Mouse (Mus musculus): ENCODE results near the gene Sdc3. TPM values are rescaled to one million over a fixed set of nuclear protein-coding genes. Genes with fewer than 3 reads are reported as not detected.

Sdc3 gene
- polyA plus RNA-seq, 1 experiment = 73.1 TPM

DNA sequence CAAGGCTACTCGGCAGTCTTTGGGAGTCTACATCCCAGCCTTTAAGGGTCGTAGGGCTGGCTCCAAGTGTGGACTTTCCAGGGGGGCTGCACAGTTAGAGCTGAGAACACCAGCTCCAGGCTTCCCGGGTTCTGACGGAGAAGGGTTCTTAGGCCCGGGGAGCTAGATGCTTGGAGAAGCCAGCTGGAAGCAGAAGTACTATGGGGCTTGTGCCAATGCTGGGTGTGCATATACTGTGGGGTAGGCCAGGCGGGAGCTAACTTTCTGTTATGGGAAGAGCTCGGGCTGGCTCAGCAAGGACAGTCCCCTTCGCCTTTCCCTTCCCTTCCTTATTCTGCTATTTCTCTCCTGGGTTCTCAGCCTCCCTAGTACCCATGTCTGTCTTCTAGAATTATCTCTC lies 23.5 kb downstream of the Sdc3 start:
- Histone ChIP-seq H3K36me3 (ENCODE audit: control insufficient read depth, insufficient read depth, low read length) (no peaks in the 10 kb centered on the region), H3K27me3 (ENCODE audit: control insufficient read depth, insufficient read depth, low read length) (no peaks in the 10 kb centered on the region), H3K4me1 (ENCODE audit: control insufficient read depth, insufficient read depth, low read length) (peaks cover 5% of the 10 kb centered on the region), H3K4me3 (ENCODE audit: control insufficient read depth, low read depth, low read length) (no peak overlapping the region), H3K27ac (ENCODE audit: control insufficient read depth, insufficient read depth, low read depth, low read length) (no peak overlapping the region)
- TF ChIP-seq POLR2A (IDR thresholded peaks at IDR 0.05; ENCODE audit: control insufficient read depth, low read depth, low read length) (no peak), CTCF (IDR thresholded peaks at IDR 0.05; ENCODE audit: control insufficient read depth, insufficient read depth, insufficient replicate concordance, low read depth, low read length) (no peak)

DNA sequence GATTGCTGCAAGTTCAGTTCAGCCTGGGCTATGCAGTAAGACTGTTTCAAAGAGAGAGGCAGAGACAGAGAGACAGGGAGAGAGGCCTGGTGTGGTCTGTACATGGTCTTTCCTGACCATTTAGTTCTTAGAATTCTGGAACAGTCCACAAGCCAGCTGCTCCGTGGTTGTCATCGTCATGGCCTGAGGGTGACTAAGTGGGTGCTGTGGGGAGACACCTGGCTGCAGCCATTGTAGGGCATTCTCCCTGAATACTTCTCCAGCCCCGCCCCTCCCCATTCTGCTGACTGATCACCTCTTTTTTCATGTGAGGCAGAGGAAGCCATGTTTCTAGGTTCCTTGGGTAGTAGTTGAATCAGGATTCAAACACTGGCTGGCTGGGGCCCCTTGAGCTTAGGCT lies 27.5 kb downstream of the Sdc3 start:
- H3K27me3 ChIP-seq (ENCODE audit: control insufficient read depth, insufficient read depth, low read length) = no peaks in the 10 kb centered on the region
- H3K4me3 ChIP-seq (ENCODE audit: control insufficient read depth, low read depth, low read length) = no peak overlapping the region
- no peaks in the 10 kb centered on the region for H3K36me3 ChIP-seq (ENCODE audit: control insufficient read depth, insufficient read depth, low read length)
- TF ChIP-seq CTCF (IDR thresholded peaks at IDR 0.05; ENCODE audit: control insufficient read depth, insufficient read depth, insufficient replicate concordance, low read depth, low read length) (no peak), POLR2A (IDR thresholded peaks at IDR 0.05; ENCODE audit: control insufficient read depth, low read depth, low read length) (no peak)
- no peaks in the 10 kb centered on the region for H3K4me1 ChIP-seq (ENCODE audit: control insufficient read depth, insufficient read depth, low read length)
- no peak overlapping the region for H3K27ac ChIP-seq (ENCODE audit: control insufficient read depth, insufficient read depth, low read depth, low read length)

DNA sequence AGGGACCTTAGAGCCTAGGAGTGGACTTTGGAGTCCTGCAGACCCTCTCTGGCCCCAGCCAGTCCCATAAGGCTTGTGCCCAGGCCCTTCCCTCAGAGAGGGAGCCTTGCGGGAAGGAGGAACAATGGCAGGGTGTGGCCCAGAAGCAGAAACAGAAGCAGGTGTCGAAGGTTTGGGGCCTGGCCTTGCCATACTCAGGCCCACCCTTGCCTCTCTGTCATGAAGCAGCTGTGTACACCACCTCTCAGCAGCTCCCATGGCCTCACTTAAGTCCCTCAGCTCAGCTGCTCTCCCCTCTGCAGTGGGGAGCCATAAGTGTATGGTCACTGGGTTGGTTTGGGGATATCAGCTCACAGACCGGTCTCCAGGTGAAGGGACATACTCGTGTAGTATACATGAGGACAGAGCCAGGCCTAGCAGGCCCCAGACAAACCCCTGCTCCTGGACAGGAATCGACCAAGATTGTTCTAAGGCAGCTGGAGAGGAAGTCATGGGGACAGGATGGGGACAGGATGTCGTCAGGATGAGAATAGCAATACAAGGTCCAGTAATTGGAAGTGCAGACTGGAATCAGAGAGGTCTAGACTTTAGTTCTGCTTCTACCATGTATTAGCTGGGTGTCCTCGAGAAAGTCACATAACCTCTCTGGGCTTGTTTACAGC lies 28.4 kb downstream of the Sdc3 start:
- Histone ChIP-seq H3K27me3 (ENCODE audit: control insufficient read depth, insufficient read depth, low read length) (no peaks in the 10 kb centered on the region), H3K27ac (ENCODE audit: control insufficient read depth, insufficient read depth, low read depth, low read length) (no peak overlapping the region), H3K4me3 (ENCODE audit: control insufficient read depth, low read depth, low read length) (no peak overlapping the region), H3K4me1 (ENCODE audit: control insufficient read depth, insufficient read depth, low read length) (no peaks in the 10 kb centered on the region), H3K36me3 (ENCODE audit: control insufficient read depth, insufficient read depth, low read length) (no peaks in the 10 kb centered on the region)
- no peak for TF ChIP-seq POLR2A (IDR thresholded peaks at IDR 0.05; ENCODE audit: control insufficient read depth, low read depth, low read length)
- TF ChIP-seq CTCF (IDR thresholded peaks at IDR 0.05; ENCODE audit: control insufficient read depth, insufficient read depth, insufficient replicate concordance, low read depth, low read length) = no peak

DNA sequence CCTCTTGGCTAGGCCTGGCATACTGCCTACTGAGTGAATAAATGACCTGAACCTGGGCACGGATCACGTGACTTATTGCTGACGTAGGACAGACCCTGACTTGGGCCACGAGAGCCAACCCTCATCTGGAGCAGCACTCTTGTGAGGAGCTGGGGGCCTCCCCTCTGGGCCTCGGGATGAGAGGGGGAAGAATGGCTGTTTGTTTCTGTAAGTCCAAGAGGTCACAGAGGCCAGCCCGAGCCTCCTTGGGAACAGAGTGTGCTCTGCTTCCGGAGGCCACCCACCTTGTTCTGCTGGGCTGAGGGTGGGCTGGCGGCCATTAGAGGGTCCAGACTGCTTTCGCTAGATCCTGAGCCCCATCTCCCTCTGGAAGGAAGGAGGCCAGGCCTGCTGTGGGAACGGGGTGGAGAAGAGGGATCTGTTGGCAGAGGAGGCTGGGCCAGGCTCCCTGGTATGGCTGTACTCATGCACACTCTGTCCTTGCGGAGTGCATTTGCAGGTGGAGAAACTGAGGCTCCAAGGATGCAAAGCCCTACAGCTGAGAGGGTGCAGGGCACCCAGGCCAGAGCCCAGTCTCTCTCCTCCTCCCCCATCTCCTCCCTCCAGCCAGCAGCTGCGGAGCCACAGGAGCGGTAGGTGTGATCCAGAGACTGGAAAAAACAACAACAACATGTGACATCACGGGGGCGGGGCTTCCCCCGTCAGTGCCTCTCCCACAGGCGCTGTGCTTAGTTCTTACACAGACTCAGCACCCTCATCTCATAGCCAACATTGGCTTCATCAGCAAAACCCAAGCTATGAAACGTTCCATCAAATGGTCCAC lies 36.7 kb downstream of the Sdc3 start:
- Histone ChIP-seq H3K4me3 (ENCODE audit: control insufficient read depth, low read depth, low read length) (no peak overlapping the region), H3K27ac (ENCODE audit: control insufficient read depth, insufficient read depth, low read depth, low read length) (no peak overlapping the region)

DNA sequence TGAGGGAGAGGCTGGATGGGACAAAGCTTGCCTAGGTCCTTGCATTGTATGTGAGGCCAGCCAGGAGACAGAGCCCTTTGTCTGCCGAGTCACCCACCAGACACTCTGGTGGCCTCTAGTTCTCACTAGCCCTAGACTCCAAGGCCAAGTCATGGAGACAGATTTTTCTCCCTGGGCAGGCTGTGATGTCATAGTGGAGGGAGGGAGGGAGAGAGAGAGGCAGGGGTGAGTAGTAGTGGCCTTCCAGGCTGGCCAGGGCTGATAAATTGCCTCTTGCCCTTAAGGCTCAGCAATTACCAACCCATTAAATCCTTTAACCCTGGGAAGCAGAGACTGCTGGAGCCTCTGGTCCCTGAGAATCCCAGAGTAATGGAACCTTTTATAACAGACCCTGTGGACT lies 41.8 kb downstream of the Sdc3 start:
- Histone ChIP-seq H3K4me1 (ENCODE audit: control insufficient read depth, insufficient read depth, low read length) (peaks cover 4% of the 10 kb centered on the region), H3K27ac (ENCODE audit: control insufficient read depth, insufficient read depth, low read depth, low read length) (peak overlapping the region; percentile 1; the same call in 1 of the 2 replicates), H3K36me3 (ENCODE audit: control insufficient read depth, insufficient read depth, low read length) (no peaks in the 10 kb centered on the region), H3K27me3 (ENCODE audit: control insufficient read depth, insufficient read depth, low read length) (no peaks in the 10 kb centered on the region), H3K4me3 (ENCODE audit: control insufficient read depth, low read depth, low read length) (peak overlapping the region; percentile 59)
- peak; percentile 73 for TF ChIP-seq POLR2A (IDR thresholded peaks at IDR 0.05; ENCODE audit: control insufficient read depth, low read depth, low read length)
- TF ChIP-seq CTCF (IDR thresholded peaks at IDR 0.05; ENCODE audit: control insufficient read depth, insufficient read depth, insufficient replicate concordance, low read depth, low read length) = no peak

More for the DNA sequence above, 36.7 kb downstream of the Sdc3 start:
- TF ChIP-seq POLR2A (IDR thresholded peaks at IDR 0.05; ENCODE audit: control insufficient read depth, low read depth, low read length) = no peak
- TF ChIP-seq CTCF (IDR thresholded peaks at IDR 0.05; ENCODE audit: control insufficient read depth, insufficient read depth, insufficient replicate concordance, low read depth, low read length) = no peak
- no peaks in the 10 kb centered on the region for H3K36me3 ChIP-seq (ENCODE audit: control insufficient read depth, insufficient read depth, low read length)
- no peaks in the 10 kb centered on the region for H3K27me3 ChIP-seq (ENCODE audit: control insufficient read depth, insufficient read depth, low read length)
- no peaks in the 10 kb centered on the region; the same call in 1 of the 2 replicates for H3K4me1 ChIP-seq (ENCODE audit: control insufficient read depth, insufficient read depth, low read length)

DNA sequence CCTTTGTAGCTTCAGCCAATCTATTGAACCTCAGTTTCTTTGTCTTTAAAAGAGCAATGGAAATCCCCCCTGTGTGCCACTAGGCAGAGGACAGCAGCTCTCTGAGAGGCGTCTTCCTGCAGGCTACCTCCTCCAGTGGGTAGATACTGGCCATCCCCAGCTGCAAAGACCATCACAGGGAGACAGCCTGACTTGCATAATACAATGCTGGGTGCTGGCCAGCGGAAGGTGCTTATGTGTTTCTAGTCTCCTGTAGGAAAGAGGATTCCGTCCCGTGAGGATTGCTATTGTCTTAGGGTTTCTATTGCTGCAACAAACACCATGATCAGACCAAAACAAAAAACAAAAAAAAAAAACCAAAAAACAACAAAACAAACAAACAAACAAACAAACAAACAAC lies 43.2 kb downstream of the Sdc3 start:
- TF ChIP-seq POLR2A (IDR thresholded peaks at IDR 0.05; ENCODE audit: control insufficient read depth, low read depth, low read length) (no peak), CTCF (IDR thresholded peaks at IDR 0.05; ENCODE audit: control insufficient read depth, insufficient read depth, insufficient replicate concordance, low read depth, low read length) (no peak)
- H3K27ac ChIP-seq (ENCODE audit: control insufficient read depth, insufficient read depth, low read depth, low read length) = no peak overlapping the region
- no peaks in the 10 kb centered on the region for H3K36me3 ChIP-seq (ENCODE audit: control insufficient read depth, insufficient read depth, low read length)
- peaks cover 4% of the 10 kb centered on the region; the same call in 1 of the 2 replicates for H3K4me1 ChIP-seq (ENCODE audit: control insufficient read depth, insufficient read depth, low read length)
- H3K27me3 ChIP-seq (ENCODE audit: control insufficient read depth, insufficient read depth, low read length) = no peaks in the 10 kb centered on the region
- H3K4me3 ChIP-seq (ENCODE audit: control insufficient read depth, low read depth, low read length) = no peak overlapping the region

DNA sequence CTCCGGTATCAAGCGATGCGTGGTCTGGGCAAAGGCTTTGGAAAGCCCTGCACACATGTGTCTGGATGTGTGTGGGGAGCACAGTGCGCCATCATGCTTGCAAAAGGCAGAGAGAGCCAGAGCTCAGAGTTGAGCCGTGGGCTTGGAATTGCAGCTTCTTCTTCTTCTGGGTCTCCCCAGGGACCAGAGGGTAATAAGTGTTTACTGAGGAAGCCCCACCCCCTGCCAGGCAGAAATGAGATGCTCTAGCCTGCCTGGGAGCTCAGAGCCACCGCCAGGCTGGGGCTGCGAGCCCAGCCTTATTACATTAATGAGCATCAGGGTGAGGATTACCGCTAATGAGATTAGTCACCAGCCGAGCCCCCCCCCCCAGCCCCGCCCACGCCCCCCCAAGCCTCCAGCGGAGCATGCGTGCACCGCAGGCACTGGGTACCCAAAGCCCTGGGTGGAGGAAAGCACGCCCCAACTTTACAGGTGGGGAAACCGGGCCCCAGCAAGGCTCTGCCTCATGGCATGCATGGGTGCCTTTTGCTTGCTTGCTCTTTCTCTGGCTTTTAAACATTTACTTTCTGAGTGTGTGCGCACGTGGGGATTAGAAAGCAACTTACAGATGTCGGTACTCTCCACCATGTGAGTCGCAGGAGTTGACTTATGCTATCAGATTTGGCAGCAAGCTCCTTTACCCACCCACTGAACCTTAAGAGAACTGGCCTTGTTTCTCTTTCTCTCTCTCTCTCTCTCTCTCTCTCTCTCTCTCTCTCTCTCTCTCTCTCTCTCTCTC lies 44.1 kb downstream of the Sdc3 start:
- TF ChIP-seq CTCF (IDR thresholded peaks at IDR 0.05; ENCODE audit: control insufficient read depth, insufficient read depth, insufficient replicate concordance, low read depth, low read length) = no peak
- TF ChIP-seq POLR2A (IDR thresholded peaks at IDR 0.05; ENCODE audit: control insufficient read depth, low read depth, low read length) = no peak
- H3K27me3 ChIP-seq (ENCODE audit: control insufficient read depth, insufficient read depth, low read length) = no peaks in the 10 kb centered on the region
- peaks cover 10% of the 10 kb centered on the region for H3K4me1 ChIP-seq (ENCODE audit: control insufficient read depth, insufficient read depth, low read length)
- no peak overlapping the region for H3K4me3 ChIP-seq (ENCODE audit: control insufficient read depth, low read depth, low read length)
- no peak overlapping the region for H3K27ac ChIP-seq (ENCODE audit: control insufficient read depth, insufficient read depth, low read depth, low read length)
- H3K36me3 ChIP-seq (ENCODE audit: control insufficient read depth, insufficient read depth, low read length) = no peaks in the 10 kb centered on the region

Data from testis, adult 2 months (tissue).